Mouse (Mus musculus) frontal cortex, postnatal 10 days (tissue): Measurements from ENCODE around the gene Jak2.

ENCODE experiments used
- DNase-seq, 2 experiments: peaks; one replicate each; pipeline ENCODE4 v3.0.0; 2022; ENCODE audit warnings: low spot score in 2 of 2, mixed read lengths in 1 of 2

Jak2 gene

GRCm38 (mm10) chr19:29251191-29251957 lies at the start of gene Jak2:
TSS of gene Jak2 (plus strand) at chr19:29251828.
- peak; percentile 84 to 89 for DNase-seq

DNA sequence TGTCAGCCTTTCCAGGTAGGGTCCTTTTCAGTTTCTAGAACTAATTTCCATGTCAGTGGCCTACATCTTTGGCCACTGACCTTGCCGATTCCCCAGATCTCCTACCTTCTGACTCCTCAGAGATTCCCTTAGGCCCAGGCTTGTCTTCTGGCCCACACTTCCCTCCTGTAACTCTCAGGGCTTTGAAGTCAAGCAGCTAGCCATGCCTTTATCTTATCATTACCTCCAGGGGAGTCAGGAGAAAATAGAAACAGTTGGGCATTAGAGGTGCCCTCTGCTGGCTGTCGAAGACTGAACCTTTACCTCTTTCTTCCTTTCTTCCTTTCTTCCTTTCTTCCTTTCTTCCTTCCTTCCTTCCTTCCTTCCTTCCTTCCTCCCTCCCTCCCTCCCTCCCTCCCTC lies 48.3 kb upstream of the Jak2 start:
- no peak for DNase-seq

- DNase-seq, result no peak
Measured at GRCm38 (mm10) chr19:29204583-29204982, 47.0 kb upstream of the Jak2 start.

- DNase-seq, result no peak
Measured at GRCm38 (mm10) chr19:29205267-29205666, 46.4 kb upstream of the Jak2 start.

GRCm38 (mm10) chr19:29209898-29210297 lies 41.7 kb upstream of the Jak2 start:
- no peak for DNase-seq

DNA sequence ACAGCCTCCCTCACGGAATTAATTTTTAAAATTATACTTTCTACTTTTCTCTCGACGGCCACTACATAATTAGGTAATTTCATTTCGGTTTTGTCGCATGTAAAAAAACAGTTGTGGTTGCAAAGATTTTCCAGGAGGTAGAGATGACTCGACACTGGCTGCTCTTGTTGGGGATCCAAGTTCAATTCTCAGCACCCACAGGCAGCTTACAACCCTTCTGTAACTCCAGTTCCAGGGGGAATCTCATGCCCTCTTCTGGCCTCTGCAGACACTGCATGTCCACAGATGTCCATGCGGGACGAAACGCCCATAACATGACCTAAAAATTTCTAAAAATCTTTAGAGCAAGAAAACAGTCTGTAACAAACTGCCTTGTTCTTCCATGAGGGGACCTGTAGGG lies 41.3 kb upstream of the Jak2 start:
- DNase-seq, result no peak

DNA sequence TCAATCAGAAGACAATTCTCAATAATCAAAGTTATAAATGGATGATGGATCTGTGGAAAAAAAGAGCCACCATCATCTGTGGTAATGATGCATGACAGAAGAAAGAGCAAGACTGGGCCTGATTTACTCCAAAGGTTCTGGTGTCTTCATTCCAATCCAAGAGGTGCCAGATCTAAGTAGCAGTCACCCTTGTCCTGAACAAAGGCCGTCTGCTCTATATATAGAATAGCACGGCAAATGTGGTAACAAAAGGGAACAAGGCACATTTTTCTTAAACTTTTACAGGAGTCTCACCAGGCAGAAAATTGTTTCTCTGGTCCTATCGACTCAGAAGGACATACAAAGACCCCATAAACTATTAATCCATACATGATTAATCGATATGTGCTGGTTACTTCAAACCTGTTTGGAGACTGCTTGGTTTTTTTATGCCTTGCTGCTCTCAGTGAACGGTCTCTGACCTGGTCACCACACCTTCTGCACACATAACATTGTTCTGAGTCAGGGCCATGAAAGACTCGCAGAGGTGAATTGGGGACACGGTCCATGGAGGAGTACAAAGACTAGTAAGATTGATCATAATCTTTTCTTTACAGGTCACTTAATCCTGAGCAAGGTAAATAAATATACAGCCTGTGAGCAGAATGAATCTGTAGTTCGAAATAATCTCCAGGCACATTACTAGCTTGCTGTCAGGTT lies 35.7 kb upstream of the Jak2 start:
- no peak for DNase-seq

GRCm38 (mm10) chr19:29221867-29222266 lies 29.8 kb upstream of the Jak2 start:
- DNase-seq, result no peak

DNA sequence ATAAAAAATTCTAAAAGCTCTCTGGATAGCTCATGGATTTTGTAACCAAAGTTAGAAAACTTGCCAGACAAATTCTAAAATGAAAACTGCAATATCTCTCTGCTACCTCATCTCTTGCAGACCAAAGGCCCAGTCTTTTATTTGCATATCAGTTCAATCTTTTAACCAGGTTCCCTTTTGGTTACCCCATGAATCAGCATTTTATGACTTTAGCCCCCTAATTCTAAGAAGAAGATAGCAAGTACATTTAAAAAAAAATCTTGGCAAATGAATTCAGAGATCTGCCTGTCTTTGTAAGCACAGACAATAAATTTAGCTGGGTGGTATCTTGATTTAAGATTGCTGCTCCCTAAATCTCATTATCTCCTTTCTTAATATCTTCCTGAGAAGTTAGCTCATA lies 26.7 kb upstream of the Jak2 start:
- no peak for DNase-seq

DNA sequence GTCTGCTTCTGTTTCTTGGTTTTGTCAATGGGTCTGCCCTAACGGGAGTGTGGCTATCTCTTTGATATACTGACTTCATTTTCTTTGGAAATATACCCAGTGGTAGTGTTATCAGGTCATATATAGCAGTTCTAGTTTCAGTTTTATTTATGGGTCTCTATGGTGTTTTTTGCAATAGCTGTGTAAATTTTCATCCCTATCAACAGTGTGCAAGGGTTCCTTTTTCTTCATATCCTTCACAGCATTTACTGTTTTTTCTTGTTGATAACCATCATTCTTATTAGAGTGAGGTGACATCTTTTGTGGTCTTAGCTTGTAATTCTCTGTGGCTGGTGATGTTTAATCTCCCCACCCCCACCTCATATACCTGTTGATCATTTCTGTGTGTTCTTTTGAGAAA lies 24.6 kb upstream of the Jak2 start:
- DNase-seq, result no peak

DNA sequence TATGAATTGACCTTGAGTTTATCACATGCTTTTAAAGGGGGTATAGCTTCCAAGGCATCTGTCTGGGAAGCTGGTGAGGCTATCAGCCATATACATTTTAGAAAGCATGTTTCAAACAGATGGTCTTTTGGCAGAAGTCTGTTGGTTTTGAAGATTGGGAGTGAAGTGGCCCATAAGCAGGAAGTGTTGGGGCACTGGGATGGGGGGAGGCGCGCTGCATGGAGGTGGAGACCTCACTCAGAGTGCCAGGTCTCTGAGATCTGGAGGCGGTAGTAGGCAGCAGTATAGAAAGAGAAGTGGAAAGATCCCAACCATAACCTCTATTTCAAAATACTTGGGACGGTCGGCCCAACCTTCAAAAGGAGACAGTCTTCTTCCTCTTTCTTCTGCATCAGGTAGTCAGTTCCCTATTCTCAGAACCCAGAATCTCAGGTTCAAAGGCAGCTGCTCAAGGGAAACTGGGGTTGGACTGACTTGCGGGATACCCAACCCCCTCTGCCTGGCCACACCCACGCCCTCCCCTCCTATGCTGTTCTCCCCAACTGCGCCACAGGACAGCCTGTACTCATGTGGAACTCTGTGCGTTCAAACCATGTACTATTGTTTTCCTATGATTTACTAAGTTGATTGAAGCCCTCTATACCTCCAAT lies 23.6 kb upstream of the Jak2 start:
- no peak for DNase-seq

DNA sequence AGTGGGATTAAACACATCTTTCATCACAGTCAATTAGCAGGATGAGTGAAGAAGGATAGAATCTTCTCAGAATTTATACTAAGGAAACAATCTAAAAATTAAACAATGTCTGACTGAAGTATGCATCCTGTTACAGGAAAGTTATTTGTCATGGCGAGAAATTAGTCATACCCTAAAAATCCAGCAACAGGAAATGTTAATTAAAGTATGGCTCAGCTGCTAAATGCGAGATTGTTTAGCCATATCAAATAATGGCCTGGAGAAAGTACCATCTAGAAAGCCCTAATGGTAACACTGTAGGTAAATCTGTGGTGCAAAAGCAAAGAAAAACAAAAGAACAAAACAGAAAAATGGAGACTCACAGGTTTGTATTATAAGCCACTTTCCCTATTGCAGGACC lies 22.6 kb upstream of the Jak2 start:
- no peak for DNase-seq

DNA sequence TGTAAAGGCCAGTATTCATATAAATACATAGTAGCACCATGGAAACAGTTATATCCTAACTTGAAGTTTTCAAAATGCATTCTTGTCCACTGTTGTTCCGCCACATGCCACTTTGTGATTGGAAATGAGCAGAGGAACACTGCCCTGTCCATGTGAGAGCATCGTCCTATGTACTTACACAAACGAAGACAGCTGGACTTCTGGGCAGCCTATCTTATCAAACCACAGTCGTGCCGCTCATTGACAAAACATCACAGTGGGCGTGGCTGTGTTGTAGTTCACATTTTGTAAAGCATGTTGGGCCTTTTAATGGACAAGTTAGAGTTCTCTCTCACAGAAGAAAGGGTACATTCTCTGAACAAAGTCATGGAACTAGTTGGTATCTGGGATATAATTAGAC lies 18.9 kb upstream of the Jak2 start:
- no peak for DNase-seq

DNA sequence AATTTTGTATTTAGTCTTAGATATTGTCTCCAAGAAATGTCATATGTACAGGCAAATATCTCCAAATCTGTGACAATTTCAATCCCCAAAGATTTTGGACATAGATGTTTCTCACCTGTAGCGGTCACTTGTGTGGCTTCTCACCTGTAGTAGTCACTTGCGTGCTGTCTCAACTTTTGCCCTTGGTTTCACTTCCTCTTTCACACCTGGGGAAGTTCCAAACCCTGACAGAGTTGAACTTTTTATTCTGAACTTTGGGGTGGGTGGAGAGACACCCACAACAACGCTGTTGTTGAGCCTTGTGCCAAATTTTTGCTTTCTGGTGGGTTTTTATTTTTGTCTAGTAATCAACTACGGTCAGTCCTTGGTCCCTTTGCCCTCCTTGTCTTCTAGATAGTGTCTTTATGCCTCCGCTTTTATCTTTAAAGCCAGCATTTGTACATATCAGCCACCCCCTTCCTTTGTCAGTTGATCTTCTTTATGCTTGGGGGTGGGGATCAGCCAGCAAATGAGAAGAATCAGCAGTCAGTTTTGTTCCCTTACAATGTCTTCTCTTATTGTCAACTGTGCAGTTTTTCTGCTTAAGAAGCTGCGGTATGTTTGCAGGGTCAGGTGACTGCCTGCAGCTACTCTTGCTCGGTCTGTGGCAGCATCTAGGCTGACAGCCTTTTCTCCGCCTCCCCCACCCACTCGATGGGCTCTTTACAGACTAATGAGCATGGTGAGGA lies 14.8 kb upstream of the Jak2 start:
- no peak for DNase-seq

- DNase-seq, result no peak
Measured at GRCm38 (mm10) chr19:29238171-29238570, 13.5 kb upstream of the Jak2 start.

GRCm38 (mm10) chr19:29239513-29240235 lies 12.0 kb upstream of the Jak2 start:
- DNase-seq, result no peak

DNA sequence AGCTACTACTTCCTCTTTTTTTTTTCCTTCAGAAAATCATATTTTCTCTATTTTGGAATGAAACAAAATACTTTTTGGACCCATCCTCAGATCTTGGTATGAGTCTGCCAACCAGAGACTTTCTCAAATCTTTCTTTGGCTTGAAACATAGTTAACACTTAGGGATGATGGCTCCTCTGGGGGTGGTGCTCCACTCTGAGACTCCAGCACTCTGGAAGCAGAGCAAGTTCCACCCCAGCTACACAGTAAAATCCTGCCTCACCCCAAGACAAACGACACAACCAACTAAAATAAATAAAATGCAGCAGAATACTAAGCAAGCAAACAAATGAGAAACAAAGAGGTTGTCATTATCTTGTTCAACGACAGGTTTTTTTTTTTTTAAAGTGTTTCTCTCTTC lies 11.0 kb upstream of the Jak2 start:
- DNase-seq, result no peak

DNA sequence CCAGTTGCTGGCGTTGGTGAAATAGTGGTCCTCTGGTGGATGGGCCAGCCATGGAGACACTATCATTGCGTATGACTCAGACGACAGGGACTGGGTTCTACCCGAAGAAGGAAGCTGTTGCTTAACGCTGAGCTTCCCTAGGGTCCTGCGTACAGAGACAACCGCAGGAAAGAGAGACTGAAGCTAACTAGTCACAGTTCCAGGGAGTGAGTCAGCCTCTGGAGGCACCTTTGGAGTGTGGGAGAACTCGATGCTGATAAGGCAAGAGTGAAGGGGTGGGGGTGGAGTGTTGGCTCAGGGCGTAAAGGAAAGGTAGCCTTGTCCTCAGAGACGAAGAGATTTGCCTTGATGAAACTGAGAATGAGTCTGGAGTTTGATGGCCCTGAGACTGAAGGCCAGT lies 10.0 kb upstream of the Jak2 start:
- DNase-seq, result no peak

DNA sequence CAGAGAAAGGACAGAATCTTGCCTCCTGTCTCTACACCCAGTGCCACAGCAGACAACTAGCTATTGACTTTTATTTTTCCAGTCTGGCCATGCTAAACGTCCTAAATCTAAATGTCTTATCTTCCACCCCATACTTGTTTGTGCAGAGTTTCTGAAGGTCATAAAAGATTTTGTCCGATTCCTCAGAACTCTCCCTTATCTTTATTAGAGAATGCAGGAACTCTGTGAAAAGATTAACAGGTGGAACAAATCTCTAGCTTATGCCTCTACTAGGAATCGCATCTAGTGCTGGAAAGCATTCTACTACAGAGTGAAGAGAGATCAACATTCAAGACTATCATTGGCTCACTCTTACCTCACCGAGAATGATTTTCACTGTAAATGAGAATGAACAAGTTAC lies 1.7 kb upstream of the Jak2 start:
- no peak for DNase-seq

GRCm38 (mm10) chr19:29251958-29252801 lies 552 bp downstream of the Jak2 start:
- peak; percentile 33 to 54 for DNase-seq
